Mouse (Mus musculus): ENCODE data around the gene Cldn14. TPM values are rescaled to one million over a fixed set of nuclear protein-coding genes. Genes with fewer than 3 reads are reported as not detected.

Cldn14 gene
- polyA plus RNA-seq (2014; fragmentation: Nextera tagmentation; extraction: Ambion mirVana): not detected in 2 replicates

DNA sequence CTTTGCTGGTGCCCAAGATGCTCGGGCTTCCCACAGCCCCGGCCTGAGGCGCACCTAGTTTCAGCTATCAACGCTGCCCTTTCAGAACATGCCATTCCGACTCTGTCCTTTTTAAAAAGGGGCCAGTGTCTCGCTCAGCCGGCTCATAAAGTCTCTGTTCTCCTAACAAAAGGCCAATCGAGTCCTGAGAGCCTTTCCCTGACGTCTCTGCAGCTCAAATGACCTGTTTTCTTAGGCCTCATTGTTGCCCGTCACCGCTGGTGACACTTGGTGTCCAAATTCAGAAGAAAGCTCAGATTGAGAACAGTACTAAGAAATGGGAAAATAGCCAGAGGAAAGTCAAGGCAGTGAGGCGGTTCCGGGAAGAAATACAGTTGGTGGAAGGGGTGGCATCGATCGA lies at the start of gene Cldn14:
TSS of gene Cldn14 (minus strand) at position 101 of the 400 bp plus-strand sequence.
- H3K4me1 ChIP-seq (replicated peaks; ENCODE audit: control insufficient read depth, insufficient read depth, low read length): 0 out of 2 replicates have a peak, but pooled peaks cover 6% of the 10 kb centered on the region
- no peak within 1 kb of the TSS for H3K27ac ChIP-seq
- WGBS: 46% methylated on average over 15 of the region's 15 CpGs
- H3K4me2 ChIP-seq (replicated peaks): no peak within 1 kb of the TSS
- ATAC-seq (ENCODE audit: low FRiP score): no peak
- no peak within 1 kb of the TSS for H3K9ac ChIP-seq
- H3K36me3 ChIP-seq (replicated peaks; ENCODE audit: control insufficient read depth, insufficient read depth): no peaks in the 10 kb centered on the region
- no peak within 1 kb of the TSS for H3K4me3 ChIP-seq (replicated peaks; ENCODE audit: low read length)
- no peak for DNase-seq (ENCODE audit: low spot score)
- H3K27me3 ChIP-seq (ENCODE audit: control insufficient read depth, insufficient read depth, low read length): no peaks in the 10 kb centered on the region
- no peaks in the 10 kb centered on the region for H3K9me3 ChIP-seq (ENCODE audit: control insufficient read depth, low read length)

DNA sequence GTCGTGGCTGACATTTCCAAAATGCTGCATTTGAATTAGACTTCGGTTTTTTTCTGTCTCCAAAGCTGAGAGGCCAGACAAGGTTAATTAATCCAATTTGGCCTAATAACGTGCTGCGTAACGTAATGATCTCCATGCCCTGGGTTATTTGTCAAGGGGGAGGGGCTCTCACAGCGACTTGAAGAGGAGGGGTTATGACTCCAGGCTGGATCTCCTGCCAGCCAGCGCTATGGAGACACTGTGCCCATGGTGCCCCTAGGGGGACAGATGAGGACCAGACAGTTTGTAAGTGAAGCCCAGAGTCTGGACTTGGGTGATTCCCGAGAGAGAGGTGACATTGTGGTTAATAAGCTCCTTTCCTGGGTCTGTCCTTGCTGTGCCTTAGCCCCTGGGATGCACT lies 46.9 kb upstream of the Cldn14 start:
- Histone ChIP-seq H3K4me3 (replicated peaks; ENCODE audit: low read length) (no peak overlapping the region), H3K9me3 (ENCODE audit: control insufficient read depth, low read length) (no peaks in the 10 kb centered on the region), H3K27ac (no peak overlapping the region), H3K36me3 (replicated peaks; ENCODE audit: control insufficient read depth, insufficient read depth) (no peaks in the 10 kb centered on the region), H3K9ac (no peak overlapping the region), H3K4me2 (replicated peaks) (no peak overlapping the region), H3K27me3 (ENCODE audit: control insufficient read depth, insufficient read depth, low read length) (no peaks in the 10 kb centered on the region; the same call in 1 of the 2 replicates), H3K4me1 (replicated peaks; ENCODE audit: control insufficient read depth, insufficient read depth, low read length) (no peaks in the 10 kb centered on the region)
- ATAC-seq (ENCODE audit: low FRiP score) (no peak), DNase-seq (ENCODE audit: low spot score) (no peak)
- WGBS: 25% methylated on average over 8 of the region's 8 CpGs

DNA sequence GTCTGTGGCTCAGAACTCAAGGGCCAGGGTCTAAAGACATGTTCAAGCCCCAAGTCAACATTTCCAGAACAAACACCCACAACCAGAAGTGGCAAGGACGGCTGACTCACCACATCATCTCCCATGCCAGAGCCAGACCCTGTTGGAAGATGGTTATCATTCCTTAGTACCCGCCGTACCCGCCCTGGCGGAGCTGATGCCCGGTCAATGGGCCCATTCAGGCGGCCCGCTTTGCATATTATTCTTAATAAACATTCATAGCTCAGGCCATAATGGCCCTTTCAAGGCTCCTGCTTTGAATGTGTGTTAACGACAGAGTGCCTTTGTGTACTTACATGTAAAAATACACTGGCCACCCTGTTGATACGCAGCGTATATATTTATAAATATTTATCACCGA lies 46.5 kb upstream of the Cldn14 start:
- Histone ChIP-seq H3K27me3 (ENCODE audit: control insufficient read depth, insufficient read depth, low read length) (no peaks in the 10 kb centered on the region; the same call in 1 of the 2 replicates), H3K9ac (no peak overlapping the region), H3K4me3 (replicated peaks; ENCODE audit: low read length) (no peak overlapping the region), H3K36me3 (replicated peaks; ENCODE audit: control insufficient read depth, insufficient read depth) (no peaks in the 10 kb centered on the region), H3K4me2 (replicated peaks) (no peak overlapping the region), H3K27ac (no peak overlapping the region), H3K9me3 (ENCODE audit: control insufficient read depth, low read length) (no peaks in the 10 kb centered on the region), H3K4me1 (replicated peaks; ENCODE audit: control insufficient read depth, insufficient read depth, low read length) (no peaks in the 10 kb centered on the region)
- no peak for ATAC-seq (ENCODE audit: low FRiP score)
- WGBS: 64% methylated on average over 12 of the region's 12 CpGs
- no peak for DNase-seq (ENCODE audit: low spot score)

DNA sequence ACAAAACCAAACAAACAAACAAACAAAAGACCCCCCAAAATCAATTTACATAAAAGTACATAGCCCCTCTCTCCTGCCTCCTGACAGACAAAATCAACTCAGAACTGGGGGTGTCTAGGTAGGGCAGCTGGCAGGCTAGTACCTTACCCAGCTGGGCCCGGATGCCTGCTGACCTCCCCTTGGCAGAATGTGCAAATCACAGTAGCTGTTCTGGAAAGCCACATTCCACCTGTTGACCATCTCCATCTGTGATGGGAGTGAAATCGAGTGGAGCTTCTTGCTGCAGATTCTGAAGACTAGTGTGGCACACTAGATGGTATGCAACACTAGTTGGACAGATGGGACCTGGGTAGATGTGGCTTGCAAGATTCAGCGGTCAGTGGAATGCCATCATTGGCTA lies 41.7 kb upstream of the Cldn14 start:
- WGBS: 87% methylated on average over 3 of the region's 3 CpGs
- Histone ChIP-seq H3K9me3 (ENCODE audit: control insufficient read depth, low read length) (no peaks in the 10 kb centered on the region), H3K4me1 (replicated peaks; ENCODE audit: control insufficient read depth, insufficient read depth, low read length) (no peaks in the 10 kb centered on the region), H3K36me3 (replicated peaks; ENCODE audit: control insufficient read depth, insufficient read depth) (no peaks in the 10 kb centered on the region), H3K27ac (no peak overlapping the region), H3K9ac (no peak overlapping the region), H3K4me2 (replicated peaks) (no peak overlapping the region), H3K27me3 (ENCODE audit: control insufficient read depth, insufficient read depth, low read length) (no peaks in the 10 kb centered on the region; the same call in 1 of the 2 replicates), H3K4me3 (replicated peaks; ENCODE audit: low read length) (no peak overlapping the region)
- no peak for ATAC-seq (ENCODE audit: low FRiP score)
- no peak for DNase-seq (ENCODE audit: low spot score)

DNA sequence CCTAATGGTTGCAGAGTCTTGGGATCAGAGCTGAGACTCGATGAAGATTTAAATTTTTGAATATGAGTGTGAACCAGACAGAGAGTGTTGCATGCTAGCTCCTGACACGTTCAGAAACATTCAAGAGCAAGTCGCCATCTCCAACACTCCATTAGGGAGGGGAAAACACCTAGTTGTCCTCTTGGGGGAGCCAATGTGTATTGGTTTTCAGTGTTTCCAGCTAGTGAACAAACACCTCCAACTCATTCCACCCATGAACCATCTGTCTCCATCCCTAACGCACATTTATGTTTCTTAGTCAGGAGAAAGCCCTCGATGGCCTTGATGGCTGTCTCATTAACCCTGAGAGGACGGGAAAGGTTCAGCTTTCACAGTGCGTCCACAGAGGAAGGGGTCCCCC lies 36.4 kb upstream of the Cldn14 start:
- Histone ChIP-seq H3K36me3 (replicated peaks; ENCODE audit: control insufficient read depth, insufficient read depth) (no peaks in the 10 kb centered on the region), H3K9ac (no peak overlapping the region), H3K27me3 (ENCODE audit: control insufficient read depth, insufficient read depth, low read length) (peaks cover 5% of the 10 kb centered on the region), H3K27ac (no peak overlapping the region), H3K9me3 (ENCODE audit: control insufficient read depth, low read length) (no peaks in the 10 kb centered on the region), H3K4me2 (replicated peaks) (no peak overlapping the region), H3K4me3 (replicated peaks; ENCODE audit: low read length) (no peak overlapping the region), H3K4me1 (replicated peaks; ENCODE audit: control insufficient read depth, insufficient read depth, low read length) (no peaks in the 10 kb centered on the region)
- 61% methylated on average over 7 of the region's 7 CpGs for WGBS
- ATAC-seq (ENCODE audit: low FRiP score): no peak
- no peak for DNase-seq (ENCODE audit: low spot score)

DNA sequence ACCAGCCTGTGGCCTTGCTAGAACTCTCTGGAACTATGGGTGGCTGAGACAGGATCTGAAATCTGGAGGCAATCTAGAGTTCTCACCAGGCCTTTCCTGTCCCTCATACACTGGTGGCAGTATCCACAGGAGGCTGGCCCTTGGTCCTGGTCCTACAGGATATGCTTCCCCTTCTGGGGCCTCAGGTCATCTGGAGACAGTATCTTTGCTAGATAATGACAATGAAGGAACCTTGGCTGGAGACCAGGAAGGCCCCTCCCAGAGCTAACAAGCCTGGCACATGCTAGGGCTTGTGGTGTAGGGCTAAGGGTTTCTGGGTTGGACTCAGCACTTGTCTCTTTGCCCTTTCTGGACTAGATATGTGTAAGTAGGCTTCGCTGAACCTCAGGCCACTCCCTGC lies 35.2 kb upstream of the Cldn14 start:
- WGBS: 81% methylated on average over 1 of the region's 1 CpGs
- no peak overlapping the region for H3K4me3 ChIP-seq (replicated peaks; ENCODE audit: low read length)

DNA sequence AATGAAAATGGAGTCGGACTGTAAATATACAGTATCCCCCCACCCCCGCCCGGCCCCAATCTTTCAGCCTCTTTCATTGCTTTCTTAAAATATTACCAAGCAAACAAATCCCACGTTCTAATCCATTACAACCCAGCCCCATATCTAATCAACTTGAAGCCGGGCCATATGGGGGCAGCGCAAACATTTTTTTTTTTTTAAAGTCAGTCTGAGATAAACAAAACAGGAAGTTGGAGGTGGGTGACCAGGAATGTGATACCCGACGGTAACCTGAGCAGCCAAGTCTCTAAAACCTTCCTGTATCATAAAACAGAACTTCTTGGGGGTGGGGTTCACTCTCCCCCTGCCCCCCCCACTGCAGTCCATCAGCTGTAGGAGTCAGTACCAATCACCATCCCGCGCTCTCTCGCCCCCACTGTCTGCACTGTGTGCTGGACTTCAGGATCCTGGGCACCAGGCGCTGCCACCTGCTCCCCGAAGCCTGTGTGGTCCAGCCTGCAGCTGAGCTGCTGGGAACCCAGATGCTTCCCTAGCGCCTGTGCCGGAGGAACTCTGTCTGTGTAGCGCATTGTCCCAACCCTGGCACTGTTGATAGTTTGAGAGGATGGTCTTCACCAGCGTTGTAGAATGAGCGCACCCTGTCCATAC lies 32.6 kb upstream of the Cldn14 start:
- Histone ChIP-seq H3K4me2 (replicated peaks) (0 out of 2 replicates have a peak overlapping the region, but pooled peaks have one; percentile 8), H3K36me3 (replicated peaks; ENCODE audit: control insufficient read depth, insufficient read depth) (no peaks in the 10 kb centered on the region), H3K27me3 (ENCODE audit: control insufficient read depth, insufficient read depth, low read length) (peaks cover 8% of the 10 kb centered on the region), H3K9me3 (ENCODE audit: control insufficient read depth, low read length) (no peaks in the 10 kb centered on the region), H3K9ac (no peak overlapping the region), H3K27ac (no peak overlapping the region), H3K4me3 (replicated peaks; ENCODE audit: low read length) (no peak overlapping the region), H3K4me1 (replicated peaks; ENCODE audit: control insufficient read depth, insufficient read depth, low read length) (no peaks in the 10 kb centered on the region)
- no peak for DNase-seq (ENCODE audit: low spot score)
- WGBS: 48% methylated on average over 18 of the region's 18 CpGs
- no peak for ATAC-seq (ENCODE audit: low FRiP score)

More for the DNA sequence above, 35.2 kb upstream of the Cldn14 start:
- Histone ChIP-seq H3K9ac (no peak overlapping the region), H3K36me3 (replicated peaks; ENCODE audit: control insufficient read depth, insufficient read depth) (no peaks in the 10 kb centered on the region), H3K4me2 (replicated peaks) (no peak overlapping the region), H3K27me3 (ENCODE audit: control insufficient read depth, insufficient read depth, low read length) (peaks cover 5% of the 10 kb centered on the region), H3K4me1 (replicated peaks; ENCODE audit: control insufficient read depth, insufficient read depth, low read length) (no peaks in the 10 kb centered on the region), H3K9me3 (ENCODE audit: control insufficient read depth, low read length) (no peaks in the 10 kb centered on the region), H3K27ac (no peak overlapping the region)
- no peak for ATAC-seq (ENCODE audit: low FRiP score)
- no peak for DNase-seq (ENCODE audit: low spot score)

DNA sequence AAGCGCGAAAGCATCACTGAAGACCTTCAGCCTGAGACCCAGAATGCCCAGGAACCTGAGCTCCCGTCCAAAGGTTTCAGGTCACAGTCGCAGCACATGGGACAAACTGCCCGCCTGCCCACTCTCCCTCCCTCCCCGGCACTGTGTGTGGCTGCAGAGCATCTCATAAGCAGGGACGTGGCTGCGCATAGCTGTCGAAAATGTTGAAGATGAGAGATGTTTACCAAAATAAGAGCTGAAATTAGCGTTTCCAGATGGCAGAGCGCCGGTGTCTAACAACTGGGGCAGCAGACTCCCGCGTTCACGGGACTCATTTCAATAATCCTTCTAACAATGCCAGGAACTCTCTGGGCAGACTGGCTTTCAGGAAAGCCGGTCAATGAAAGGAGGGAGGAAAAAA lies 31.8 kb upstream of the Cldn14 start:
- Histone ChIP-seq H3K36me3 (replicated peaks; ENCODE audit: control insufficient read depth, insufficient read depth) (no peaks in the 10 kb centered on the region), H3K4me2 (replicated peaks) (peak overlapping the region; percentile 8; the same call in 1 of the 2 replicates), H3K9ac (no peak overlapping the region), H3K4me1 (replicated peaks; ENCODE audit: control insufficient read depth, insufficient read depth, low read length) (no peaks in the 10 kb centered on the region), H3K4me3 (replicated peaks; ENCODE audit: low read length) (no peak overlapping the region), H3K9me3 (ENCODE audit: control insufficient read depth, low read length) (no peaks in the 10 kb centered on the region), H3K27me3 (ENCODE audit: control insufficient read depth, insufficient read depth, low read length) (peaks cover 8% of the 10 kb centered on the region), H3K27ac (no peak overlapping the region)
- 21% methylated on average over 16 of the region's 16 CpGs for WGBS
- DNase-seq (ENCODE audit: low spot score) (no peak), ATAC-seq (ENCODE audit: low FRiP score) (no peak)

DNA sequence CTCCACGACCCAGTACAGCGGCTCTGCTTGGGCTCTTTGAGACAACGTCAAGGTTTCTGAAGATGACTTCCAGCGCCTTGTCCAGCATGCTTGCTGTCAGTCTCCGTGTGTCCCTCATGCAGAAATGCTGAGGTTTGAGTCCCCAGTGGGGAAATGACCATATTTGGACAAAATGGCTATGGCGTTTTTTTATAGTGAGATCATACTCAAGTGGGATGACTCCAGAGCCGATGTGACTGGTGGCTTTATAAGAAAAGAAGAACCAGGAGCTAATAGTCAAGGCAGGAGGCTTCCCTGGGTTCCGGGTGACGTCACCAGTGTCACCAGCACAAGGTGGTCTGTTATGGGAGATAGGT lies 30.3 kb upstream of the Cldn14 start:
- Histone ChIP-seq H3K4me3 (replicated peaks; ENCODE audit: low read length) (no peak overlapping the region), H3K27ac (no peak overlapping the region), H3K4me1 (replicated peaks; ENCODE audit: control insufficient read depth, insufficient read depth, low read length) (no peaks in the 10 kb centered on the region), H3K27me3 (ENCODE audit: control insufficient read depth, insufficient read depth, low read length) (peaks cover 8% of the 10 kb centered on the region), H3K4me2 (replicated peaks) (no peak overlapping the region), H3K9me3 (ENCODE audit: control insufficient read depth, low read length) (no peaks in the 10 kb centered on the region), H3K9ac (no peak overlapping the region), H3K36me3 (replicated peaks; ENCODE audit: control insufficient read depth, insufficient read depth) (no peaks in the 10 kb centered on the region)
- ATAC-seq (ENCODE audit: low FRiP score) (no peak), DNase-seq (ENCODE audit: low spot score) (no peak)
- 91% methylated on average over 9 of the region's 9 CpGs for WGBS

Data from hindbrain, embryonic 14.5 days (tissue).